Comparison of ENCODE assay signal across 17 mouse cellular contexts in genomic region chr12:116299906-116300305, GRCm38 (mm10). TPM values are rescaled to one million over a fixed set of nuclear protein-coding genes. Genes with fewer than 3 reads are reported as not detected.
"Had no signal": no experiment of that assay in that cellular context is flagged by ENCODE, and none has a peak within 500 bp of the region (broad histone marks: within the 10 kb centered on the region; RNA-seq: fewer than 3 reads in every experiment).

No protein-coding gene starts in this region.

- H3K36me3 ChIP-seq: limb, embryonic 15.5 days; lung, embryonic 15.5 days had no signal

- DNase-seq: kidney, postnatal 10 days; liver, embryonic 13.5 days; liver, postnatal 0 days; lung, postnatal 14 days; thymus, postnatal 4 days had no signal

- H3K4me2 ChIP-seq: limb, embryonic 15.5 days; liver, embryonic 13.5 days; lung, embryonic 15.5 days; midbrain, embryonic 11.5 days had no signal

- H3K4me3 ChIP-seq: limb, embryonic 15.5 days; liver, embryonic 13.5 days; lung, embryonic 15.5 days; megakaryocyte, embryonic 14.5 days had no signal

- H3K27me3 ChIP-seq: limb, embryonic 15.5 days; liver, embryonic 13.5 days; lung, embryonic 15.5 days; megakaryocyte, embryonic 14.5 days had no signal

- H3K27ac ChIP-seq: limb, embryonic 15.5 days; liver, embryonic 13.5 days; lung, embryonic 15.5 days; macrophage had no signal

- H3K9ac ChIP-seq: limb, embryonic 15.5 days; liver, embryonic 13.5 days; liver, postnatal 0 days; lung, embryonic 15.5 days had no signal

- ATAC-seq: liver, postnatal 0 days; midbrain, embryonic 16.5 days had no signal

- H3K4me1 ChIP-seq: limb, embryonic 15.5 days; lung, embryonic 15.5 days had no signal

- H3K9me3 ChIP-seq: limb, embryonic 15.5 days; liver, embryonic 13.5 days; lung, embryonic 15.5 days had no signal

RNA-seq across cellular contexts. Expression of gene Gm11027, which starts 24.7 kb away (rescaled TPM):
- total RNA-seq: layer of hippocampus, postnatal 25 days; left cerebral cortex, adult 8-10 months; left cerebral cortex, postnatal 25 days had no signal
- polyA plus RNA-seq: kidney, embryonic 14.5 days; limb, embryonic 11.5 days; limb, embryonic 15.5 days; liver, embryonic 13.5 days; liver, postnatal 0 days; lung, embryonic 15.5 days; macrophage; midbrain, embryonic 11.5 days; midbrain, embryonic 16.5 days; neural tube, embryonic 14.5 days had no signal
